Mouse (Mus musculus): ENCODE measurements around the gene Wdpcp.

DNA sequence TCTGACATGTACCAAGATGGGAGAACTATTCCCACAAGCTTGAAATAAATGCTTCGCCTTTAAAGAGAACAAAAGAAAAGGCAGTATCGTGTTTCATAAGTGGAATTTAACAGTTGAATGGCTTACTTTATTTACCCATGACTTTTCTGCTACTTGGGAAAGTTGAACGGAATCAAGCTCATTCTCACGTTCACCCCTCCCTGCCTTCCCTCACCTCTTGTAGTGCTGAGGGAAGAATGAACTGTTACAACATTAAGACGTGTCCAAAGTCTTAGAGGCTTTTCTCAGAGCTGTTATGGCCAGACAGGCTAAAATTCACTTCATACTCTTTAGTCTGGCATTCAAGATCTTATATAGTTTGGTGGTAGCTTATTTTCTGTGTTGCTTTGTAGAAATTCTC lies 30.5 kb downstream of the Wdpcp start:
- TF ChIP-seq CTCF (conservative IDR thresholded peaks at IDR 0.05; ENCODE audit: insufficient read depth, insufficient read length, low read depth, low read length): no peak
- no peak for TF ChIP-seq POLR2A (IDR thresholded peaks at IDR 0.05; ENCODE audit: low read depth, low read length)
